Mouse (Mus musculus) testis, postnatal 14 days (tissue): ENCODE data around the gene Mdc1.

Experiments used
- DNase-seq: peaks from one replicate; pipeline ENCODE4 v3.0.0; 2021; ENCODE audit warnings: low spot score

Gene Mdc1

DNA sequence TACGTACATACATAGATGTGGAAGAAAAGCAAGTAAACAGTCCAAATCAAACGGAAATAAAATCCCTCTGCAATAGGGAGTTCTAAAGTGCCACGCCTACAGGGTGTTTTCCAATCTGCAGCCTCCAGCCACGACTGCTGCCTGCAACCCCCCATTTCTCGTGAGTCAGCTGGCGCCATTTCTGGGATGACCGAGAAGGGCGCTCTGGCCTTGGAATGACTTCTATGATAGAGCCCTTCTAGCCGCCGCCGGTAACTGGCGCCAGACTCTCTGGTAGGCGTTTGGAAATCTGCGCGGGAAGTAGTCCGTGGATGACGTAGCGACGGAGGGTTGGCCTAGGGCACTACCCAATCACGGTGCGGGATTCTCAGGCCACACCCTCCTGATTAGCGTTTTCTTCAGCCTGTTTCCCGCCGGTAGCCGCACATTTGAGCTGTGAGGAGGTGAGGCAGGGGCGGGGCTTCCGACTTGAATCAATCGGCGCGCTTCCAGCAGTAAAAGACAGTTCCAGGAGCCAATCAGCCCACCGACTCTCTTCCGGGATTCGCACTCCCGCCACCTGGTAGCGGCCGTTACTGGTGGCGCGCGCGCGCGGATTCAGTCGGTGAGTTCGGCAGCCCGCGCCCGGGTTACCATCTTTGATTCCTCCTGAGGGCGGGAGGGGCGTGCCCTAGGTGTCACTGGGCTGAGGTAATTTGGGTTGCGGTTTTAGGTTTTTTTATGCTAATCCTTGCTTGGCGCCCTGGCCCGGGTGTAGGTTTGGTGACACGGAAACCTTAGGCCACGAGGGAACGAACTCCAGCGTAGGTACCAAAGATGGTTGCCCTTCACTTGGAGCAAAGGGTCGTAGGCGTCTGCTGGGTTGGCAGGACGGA lies at the start of gene Mdc1:
Gene Mdc1, plus strand, starts transcription at position 440 of the 875 bp plus-strand sequence.
- peak; percentile 100 for DNase-seq

DNA sequence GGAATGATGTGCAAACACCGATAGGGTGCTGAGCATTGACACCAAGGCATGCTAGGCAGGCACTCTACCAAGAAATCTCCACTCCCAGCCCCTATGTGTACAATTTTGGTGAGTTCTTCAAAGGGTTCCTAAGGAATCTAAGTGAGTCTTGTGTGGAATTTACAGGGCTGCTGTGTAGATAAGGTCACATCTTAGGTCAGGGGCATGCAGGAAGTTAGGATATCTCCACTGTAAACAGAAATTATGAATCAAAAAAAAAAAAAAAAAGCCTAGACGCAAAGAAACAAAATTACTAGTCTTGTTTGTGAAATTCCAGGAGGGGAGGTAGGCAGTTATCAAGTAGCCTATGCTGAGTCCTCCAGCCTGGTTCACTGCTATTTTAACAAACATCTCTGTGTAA lies 48.5 kb upstream of the Mdc1 start:
- no peak for DNase-seq

DNA sequence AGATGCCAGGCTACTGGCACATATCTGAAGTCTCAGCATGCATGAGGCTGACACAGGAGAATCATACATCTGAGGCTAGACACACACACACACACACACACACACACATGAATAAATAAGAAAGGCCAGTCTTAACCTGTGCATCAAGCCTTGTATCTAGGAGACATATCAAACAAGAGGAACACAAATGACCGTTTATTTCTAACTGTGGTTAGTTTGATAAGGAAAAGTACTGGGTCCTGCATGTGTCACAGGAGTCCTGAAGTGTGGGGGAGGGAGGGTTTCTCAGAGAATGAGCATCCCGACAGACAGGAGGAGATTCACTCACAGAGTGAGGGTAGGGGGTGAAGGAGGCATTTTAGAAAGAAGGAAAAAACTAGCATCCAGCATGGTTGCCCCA lies 46.2 kb upstream of the Mdc1 start:
- no peak for DNase-seq

DNA sequence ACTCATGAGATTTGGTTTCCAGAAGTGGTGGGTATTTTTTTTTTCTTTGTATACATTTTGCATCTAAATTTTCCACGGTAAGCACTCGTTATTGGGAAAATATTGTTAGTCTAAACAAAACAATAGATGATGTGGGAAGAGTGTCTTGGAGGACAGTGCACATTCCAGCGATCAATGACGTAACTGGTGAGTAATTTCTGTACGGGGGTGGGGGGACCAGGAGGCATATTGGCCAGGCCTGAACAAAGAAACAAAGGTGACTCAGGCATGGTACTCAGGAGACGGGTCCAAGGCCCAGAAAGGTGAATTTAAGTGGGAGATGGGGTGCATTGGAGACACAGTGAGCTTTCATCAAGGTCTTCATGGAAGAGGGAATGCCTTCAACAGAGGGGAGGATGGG lies 45.7 kb upstream of the Mdc1 start:
- DNase-seq: no peak

DNA sequence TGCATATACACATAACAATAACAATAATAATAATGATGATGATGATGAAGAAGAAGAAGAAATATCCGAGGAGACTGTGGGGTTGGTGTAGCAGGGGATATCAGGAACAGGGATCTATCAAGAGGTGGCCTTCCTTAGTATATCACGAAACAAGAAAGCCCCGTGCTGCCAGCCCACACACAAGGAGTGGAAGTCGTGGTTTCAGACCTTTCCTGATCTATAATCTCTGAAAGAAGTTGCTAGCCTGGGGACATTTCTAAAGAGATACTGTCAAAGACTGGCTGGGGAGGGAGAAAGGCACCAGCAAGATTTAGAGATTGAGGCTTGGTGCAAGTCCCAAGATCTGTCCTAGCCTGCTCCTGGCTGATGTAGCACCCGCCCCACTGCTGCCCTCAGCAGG lies 44.5 kb upstream of the Mdc1 start:
- DNase-seq: no peak

DNA sequence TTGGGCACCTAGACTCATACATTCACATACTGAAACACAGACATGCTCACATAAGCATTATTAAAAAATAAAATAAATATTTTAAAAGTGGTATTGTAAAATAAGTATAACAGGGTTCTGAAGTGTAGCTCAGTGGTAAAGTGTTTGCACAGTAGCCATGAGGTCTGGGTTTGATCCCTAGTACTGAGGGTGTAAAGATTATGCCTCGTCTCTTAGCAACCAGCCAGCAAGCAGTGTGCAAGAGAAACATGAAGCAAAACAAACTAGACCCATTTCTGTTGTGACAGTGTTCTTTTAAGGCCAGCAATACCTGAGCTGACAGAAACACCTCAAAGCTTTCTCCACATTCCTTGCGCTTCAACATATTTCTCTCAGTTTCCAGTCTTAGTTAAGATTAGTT lies 40.4 kb upstream of the Mdc1 start:
- no peak for DNase-seq

DNA sequence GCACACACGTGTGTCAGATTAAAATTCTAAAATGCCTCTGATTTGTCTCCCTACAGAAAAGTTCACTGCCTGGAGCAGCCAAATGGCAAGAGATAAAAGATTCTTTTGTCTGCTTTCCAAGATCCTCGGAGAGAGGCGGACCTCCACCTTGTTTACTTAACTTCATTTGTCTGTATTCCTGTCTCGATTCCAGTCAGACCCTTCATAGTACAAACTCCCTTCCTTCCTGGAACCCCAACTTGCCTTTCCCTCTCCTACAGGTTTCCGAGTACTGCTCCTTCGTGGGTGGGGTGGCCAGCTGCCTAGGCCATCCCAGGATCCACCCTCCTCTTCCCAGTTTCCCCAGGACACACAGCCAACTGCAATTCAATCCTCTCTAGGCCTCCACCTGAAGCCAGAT lies 38.3 kb upstream of the Mdc1 start:
- DNase-seq: no peak

DNA sequence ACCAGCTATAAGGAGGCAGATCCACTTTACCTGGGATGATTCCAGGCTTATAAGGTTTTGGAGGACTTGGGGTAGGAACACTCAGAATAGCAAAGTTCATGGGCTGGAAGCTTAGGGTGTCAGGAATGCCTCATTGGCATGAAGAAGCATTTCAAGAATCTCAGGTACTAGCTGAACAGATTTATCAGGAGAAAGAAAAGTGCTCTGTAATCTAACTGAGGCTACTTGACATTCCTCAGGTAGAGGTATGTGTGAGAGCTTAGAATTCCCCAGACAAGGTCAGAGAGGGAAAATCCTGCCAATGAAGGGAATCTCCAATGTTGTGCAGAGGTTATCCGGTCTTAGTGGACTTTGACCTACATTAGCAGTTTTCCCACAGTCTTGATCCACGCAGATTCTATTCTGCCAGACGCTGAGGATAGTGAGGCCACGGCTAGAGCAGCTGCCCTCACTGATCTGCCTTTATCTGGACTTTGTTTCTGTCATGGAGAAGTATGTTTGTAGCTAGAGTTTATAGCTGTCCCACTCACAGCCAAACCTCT lies 37.4 kb upstream of the Mdc1 start:
- DNase-seq: no peak

DNA sequence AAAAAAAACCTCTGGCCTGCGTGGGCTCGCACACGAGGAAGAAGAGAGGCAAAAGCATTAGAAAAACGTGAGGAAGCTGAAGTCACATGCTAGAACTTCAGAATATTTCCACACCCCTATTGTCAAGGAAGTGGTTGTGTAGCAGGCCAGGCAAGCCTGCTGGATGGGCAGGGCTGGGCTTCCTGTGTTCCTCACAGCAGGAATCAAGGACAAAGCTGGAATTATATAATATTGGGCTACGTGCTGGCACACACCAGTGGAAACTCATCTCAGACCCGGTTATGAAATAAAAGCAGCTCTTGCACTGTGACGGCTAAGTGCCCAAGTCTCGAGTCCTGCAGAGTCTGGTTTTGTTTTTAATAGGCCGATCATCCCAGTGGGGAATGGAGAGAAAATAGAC lies 33.2 kb upstream of the Mdc1 start:
- no peak for DNase-seq

DNA sequence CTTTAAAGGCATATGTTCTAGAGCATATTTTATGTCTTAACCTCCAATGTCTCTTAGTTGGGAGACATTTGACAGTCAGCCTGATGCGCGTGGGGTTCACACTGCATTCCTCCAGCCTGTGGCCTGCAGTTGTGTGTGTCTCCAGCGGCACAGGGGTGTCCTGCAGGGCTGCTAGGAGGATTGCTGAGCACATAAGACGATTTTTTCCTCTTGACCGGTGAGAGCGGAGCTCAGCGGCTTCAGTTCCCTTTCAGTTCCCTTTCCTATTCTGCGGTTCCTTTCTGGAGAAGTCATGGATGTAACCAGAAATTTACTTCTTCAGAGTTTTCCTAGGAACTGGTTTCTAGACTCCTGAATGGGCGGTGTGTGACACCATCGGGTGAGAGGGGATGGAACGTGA lies 31.9 kb upstream of the Mdc1 start:
- no peak for DNase-seq

DNA sequence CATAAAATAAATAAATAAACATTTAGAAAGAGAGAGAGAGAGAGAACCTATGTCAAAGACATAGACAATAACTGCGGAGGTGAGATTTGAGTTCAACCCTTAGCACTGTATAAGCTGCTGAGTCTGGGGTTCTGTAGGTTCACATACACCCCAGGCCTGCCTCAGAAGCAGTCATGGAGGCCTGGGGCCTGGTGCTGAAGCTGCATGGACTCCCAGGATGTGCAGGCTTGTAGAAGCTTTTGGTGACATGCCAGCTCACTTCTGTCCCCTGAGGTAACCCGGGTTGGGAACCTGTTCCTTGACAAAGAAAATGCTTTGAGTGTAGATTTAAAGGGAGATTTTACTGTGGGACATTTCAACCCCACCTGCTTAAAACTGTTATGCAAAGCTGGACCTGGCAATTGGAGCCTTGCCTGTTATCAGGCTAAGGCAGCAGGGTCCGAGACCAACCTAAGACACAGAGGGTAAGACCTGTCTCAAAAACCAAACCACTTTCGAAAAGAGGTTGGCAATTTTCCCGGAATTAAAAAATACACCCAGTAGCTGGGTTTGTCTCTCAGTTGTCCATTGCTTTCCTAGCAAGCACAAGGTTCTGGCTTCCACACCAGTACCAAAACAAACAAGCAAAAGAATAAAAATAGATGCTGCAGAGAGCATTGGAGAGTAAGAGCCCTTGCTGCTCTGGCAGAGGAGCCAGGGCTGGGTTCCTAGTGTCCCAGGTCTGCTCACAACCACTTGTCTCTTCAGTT lies 30.2 kb upstream of the Mdc1 start:
- DNase-seq: no peak

DNA sequence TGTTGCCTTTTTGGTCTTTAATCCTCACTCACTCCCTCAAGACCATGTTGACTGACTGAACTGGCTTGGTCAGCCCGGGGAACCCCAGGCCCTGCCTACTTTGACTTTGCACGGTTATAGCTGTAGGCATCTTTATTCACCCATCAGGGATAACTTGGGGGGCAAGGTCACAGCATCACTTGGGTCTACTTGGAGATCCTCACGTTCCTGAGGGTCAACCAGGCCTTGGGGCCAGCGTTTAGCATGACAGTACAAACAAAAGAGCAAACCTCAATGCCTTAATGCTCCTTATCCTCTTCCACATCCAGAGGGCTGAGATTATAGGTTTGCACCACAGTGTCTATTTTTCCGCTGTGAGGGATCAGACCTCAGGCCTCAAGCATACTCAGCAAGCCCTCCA lies 29.0 kb upstream of the Mdc1 start:
- DNase-seq: no peak

DNA sequence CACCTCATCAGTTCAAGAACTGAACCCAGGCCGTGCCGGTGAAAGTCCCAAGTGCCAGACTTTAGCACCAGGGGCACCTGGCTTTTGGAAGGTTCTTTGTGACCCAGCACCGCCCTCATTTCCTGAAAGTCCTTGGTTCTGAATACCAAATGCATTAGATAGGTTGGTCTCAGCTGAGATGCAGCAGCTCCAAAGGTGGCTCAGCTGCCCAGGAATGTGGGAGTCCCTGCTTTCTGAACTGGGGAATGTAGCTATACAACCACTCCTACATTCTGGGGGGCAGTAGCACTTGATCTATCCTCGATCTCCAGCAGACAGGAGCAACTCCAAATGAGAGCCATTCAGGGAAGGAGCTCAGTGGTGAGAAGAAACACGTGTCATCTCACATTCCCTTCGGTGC lies 28.6 kb upstream of the Mdc1 start:
- DNase-seq: no peak

DNA sequence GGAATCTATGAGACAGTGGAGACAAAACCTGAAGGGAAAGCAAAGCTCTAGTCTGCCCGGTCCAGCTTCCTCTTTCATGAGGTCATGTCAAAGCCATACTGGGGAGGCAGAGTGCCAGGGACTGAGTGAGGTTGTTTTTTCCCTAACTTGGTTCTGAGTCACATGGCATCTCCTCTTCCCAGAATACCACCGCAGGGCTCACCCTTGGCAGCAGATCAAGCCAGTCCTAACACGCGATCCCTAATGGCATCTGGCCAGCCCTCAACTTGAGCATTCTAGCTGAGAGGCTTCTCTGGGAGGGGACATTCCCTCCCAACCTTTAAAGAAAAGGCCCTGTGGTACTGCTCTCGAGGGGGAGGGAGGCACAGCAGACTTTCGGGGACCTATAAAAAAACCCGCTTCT lies 28.1 kb upstream of the Mdc1 start:
- peak; percentile 73 for DNase-seq

DNA sequence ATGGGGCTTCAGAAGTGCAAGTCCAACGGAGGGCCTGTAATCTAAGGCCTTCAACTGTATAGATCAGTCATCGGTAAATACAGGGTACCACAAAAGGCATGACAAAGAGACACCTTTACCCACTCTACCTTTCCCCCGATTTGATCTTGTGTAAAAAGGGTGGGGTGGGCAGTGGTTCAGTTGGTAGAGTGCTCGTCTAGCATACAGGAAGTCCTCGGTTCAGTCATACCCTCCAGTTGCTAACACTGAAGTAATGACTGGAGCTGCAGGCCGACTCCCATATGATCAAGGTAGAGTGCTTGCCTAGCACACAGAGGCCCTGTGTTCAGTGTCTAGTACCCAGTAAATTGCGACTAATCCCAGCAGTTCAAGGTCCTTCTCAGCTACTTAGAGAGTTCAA lies 27.7 kb upstream of the Mdc1 start:
- no peak for DNase-seq

DNA sequence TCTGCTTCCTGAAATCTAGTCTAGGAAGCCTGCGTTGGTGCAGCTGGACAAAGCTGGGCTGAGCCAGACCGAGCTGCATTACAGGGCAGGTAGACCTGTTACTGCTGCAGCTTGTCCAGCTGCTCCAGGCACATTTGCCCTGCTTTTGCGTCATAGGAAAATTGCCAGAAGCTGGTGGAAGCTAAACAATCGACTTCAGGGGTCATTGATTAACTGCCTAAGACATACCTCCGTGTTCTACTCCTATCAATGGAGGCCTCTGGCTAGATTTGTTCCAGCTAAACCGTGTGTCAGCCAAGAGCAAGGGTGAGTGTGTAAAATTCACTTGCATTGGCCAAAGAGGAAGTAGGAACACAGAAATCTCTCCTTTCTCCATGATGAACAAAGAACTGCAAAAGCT lies 26.6 kb upstream of the Mdc1 start:
- DNase-seq: no peak

DNA sequence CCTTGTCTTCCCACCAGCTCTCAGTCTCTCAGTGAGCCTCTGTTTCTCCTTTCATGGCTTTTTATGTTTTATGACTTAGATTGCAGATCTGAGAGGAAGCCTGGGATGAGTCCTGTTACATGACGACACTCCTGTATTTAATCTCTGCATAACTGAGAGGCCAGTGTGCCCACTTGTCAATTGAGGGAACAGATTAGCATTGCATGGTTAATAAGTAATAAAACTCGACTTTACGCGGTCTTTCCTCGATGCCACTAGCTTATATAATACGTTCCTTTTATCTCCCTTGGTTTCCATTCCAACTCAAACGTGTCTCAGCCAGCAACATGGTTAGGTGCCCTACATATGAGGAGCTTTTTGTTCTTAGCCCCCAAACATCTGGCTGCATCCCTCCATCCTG lies 25.5 kb upstream of the Mdc1 start:
- no peak for DNase-seq

DNA sequence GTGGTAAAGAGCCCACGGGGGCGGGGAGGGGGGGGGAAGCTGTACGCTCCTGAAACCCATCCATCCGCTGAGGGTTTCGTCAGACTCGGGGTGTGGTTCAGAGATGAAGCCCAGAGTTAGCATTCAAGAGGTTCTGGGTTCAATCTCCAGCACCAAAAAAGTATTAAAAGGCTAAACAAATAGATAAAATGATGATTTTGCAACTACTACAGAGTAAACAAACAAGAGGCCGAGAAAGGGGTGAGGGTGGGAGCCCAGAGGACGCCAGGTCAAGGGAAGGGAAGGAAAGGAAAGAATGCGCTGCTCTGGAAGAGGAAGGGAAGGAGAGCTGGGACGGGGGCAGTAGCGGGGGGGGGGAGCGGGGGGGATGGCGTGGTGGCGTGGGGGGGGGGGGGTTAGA lies 24.6 kb upstream of the Mdc1 start:
- no peak for DNase-seq

DNA sequence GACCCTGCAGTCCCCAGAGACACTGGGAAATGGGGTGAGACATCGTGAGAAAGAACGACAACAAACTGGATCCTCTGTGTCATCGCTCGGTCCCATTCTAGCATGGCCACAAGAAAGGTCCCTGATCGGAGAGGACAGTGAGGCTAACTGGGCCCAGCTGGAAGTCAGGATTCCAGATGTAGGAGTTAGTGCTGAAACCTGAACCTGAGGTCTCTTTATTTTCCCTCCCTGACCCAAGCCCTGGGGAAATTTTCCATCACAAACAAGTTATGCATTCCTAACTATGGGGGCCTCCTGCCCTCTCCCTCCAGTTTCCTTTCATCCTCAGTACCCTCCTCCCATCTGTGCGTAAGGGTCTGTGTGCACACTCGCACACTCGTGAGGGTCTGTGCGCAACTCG lies 24.1 kb upstream of the Mdc1 start:
- no peak for DNase-seq

DNA sequence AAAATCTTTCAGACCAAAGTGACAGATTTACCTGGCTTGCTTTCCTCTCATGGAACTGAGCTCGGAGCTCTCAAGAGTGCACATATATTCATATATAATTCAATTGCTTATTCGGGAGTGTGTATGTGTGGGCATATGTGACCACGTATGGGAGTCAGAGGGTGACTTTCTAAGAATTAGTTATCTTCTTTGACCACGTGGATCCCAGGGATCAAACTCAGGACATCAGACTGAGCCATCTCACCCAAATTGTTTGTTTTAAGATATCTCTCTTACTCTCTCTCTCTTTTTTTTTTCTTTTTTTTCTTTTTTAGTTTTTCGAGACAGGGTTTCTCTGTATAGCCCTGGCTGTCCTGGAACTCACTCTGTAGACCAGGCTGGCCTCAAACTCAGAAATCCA lies 21.2 kb upstream of the Mdc1 start:
- DNase-seq: no peak

DNA sequence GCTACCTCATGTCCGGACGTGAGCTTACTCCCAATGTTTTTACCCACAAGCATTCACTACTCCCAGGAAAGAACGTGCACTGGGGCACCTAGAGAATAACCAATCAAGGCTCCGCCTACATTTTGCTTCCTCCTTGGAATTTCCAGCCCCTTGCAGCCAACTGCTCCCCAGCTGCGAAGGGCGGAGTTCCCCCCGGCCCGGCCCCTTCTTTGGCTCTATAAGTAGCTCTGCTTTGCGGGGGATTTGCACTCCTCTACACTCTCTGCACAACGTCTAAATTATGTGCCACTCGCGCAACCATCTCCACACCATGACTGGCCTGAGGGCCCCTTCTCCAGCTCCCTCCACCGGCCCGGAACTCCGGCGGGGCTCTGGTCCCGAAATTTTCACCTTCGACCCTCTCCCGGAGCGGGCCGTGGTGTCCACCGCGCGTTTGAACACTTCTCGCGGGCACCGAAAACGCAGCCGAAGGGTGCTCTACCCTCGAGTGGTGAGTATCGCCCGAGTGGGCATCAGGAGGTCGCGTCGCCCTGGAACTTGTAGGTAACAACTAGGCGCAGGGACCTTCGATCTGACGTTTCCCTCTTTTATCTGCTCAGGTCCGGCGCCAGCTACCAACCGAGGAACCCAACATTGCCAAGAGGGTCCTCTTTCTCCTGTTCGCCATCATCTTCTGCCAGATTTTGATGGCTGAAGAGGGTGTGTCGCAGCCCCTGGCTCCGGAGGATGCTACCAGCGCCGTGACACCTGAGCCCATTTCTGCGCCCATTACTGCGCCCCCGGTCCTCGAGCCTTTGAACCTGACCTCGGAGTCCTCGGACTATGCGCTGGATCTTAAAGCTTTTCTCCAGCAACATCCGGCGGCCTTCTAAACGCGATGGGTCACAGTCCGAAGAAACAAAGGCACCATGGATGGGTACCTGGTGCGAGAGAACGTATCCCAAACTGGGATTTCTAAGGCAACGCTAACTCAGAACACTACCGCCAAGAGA lies 19.6 kb upstream of the Mdc1 start, which contains the start of gene Ier3:
Gene Ier3, plus strand, starts transcription at position 246 of the 992 bp plus-strand sequence.
- DNase-seq: peak; percentile 82

DNA sequence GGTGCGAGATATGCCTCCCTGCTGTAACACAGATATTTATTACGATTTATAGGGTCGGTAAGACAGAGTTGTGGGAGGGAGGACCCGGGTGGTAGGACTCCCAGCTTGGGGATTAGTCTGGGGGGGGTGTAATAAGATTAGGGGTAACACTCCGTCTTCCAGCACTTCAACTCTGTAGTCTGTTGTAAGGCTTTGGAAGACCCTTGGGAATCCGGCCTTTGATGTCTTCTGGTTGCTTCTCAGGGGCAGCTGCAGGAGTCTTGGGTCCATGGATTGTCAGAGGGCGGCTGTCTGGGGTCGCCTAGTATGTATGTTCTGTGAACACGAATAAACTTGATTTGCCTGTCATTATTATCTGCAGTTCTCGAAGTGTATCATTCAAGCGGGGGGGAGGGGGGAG lies 18.8 kb upstream of the Mdc1 start:
- DNase-seq: no peak
